Mouse (Mus musculus): Measurements from ENCODE around the gene Adamtsl4. TPM values are rescaled to one million over a fixed set of nuclear protein-coding genes. Genes with fewer than 3 reads are reported as not detected.

Gene Adamtsl4
- polyA plus RNA-seq, 1 experiment from 2014 or later: 0.64 TPM

DNA sequence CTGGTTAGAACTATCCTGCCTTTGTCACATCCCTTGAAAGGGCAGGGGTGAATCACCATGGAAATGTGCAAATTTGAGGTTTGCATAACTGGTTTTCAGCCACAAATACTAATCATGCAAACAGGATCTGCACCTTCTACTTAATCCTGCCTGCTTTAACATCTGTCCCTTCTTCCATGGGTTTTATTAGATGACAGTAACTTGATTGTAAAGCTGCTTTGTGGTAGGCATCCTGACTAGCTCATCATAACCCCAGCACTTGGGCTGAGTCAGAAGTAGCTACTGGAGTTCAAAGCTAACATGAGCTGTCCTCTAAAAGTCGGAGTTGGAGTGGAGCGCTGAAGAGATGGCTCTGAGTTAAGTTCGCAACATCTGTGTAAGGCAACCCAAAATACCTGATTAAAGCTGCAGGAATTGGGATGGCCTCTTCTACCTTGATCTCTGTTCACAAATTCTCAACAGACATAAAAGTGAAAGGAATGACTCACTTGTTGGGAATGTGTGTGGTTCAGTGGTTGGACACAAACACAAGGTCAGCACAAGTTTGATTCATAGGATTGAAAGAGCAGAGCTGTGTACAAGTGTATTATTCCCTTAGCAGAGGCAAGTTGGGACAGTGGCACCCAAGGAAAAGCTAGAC lies 23.6 kb downstream of the Adamtsl4 start:
- Histone ChIP-seq H3K4me2 (ENCODE audit: low read depth, low read length, severe bottlenecking) (no peak overlapping the region), H3K9ac (ENCODE audit: low read length) (no peak overlapping the region), H3K27ac (ENCODE audit: low read depth, low read length) (no peak overlapping the region), H3K9me3 (ENCODE audit: control insufficient read depth, low read length) (no peaks in the 10 kb centered on the region), H3K27me3 (ENCODE audit: control insufficient read depth, insufficient read depth, low read length) (no peaks in the 10 kb centered on the region), H3K36me3 (ENCODE audit: control insufficient read depth, insufficient read depth, low read length) (peaks cover 15% of the 10 kb centered on the region), H3K4me3 (ENCODE audit: low read depth, low read length) (no peak overlapping the region), H3K4me1 (replicated peaks; ENCODE audit: control insufficient read depth, insufficient read depth, low read length) (peaks cover 11% of the 10 kb centered on the region)
- whole genome bisulfite sequencing: 95% methylated on average over 3 of the region's 3 CpGs
- ATAC-seq (replicated peaks; ENCODE audit: low FRiP score) (no peak), DNase-seq (ENCODE audit: low spot score) (no peak)

DNA sequence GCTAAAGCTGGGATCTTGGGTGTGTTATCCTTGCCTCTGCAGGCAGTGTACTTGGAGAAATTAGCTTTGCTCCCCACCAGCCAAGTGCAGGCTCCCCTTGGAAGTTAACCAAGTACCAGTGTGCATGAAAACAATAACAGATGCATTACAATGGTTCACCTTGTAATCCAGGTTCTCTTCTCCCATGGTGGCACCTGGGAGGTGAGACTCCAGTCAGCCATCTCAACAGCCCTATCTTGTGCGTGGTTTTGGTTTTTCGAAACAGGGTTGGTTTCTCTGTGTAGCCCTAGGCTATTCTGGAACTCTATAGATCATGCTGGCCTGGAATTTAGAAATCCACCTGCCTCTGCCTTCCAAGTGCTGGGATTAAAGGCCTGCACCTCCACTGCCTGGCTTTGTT lies 24.2 kb downstream of the Adamtsl4 start:
- Histone ChIP-seq H3K4me1 (replicated peaks; ENCODE audit: control insufficient read depth, insufficient read depth, low read length) (peaks cover 11% of the 10 kb centered on the region), H3K36me3 (ENCODE audit: control insufficient read depth, insufficient read depth, low read length) (peaks cover 15% of the 10 kb centered on the region), H3K4me3 (ENCODE audit: low read depth, low read length) (no peak overlapping the region), H3K27ac (ENCODE audit: low read depth, low read length) (no peak overlapping the region), H3K27me3 (ENCODE audit: control insufficient read depth, insufficient read depth, low read length) (no peaks in the 10 kb centered on the region), H3K4me2 (ENCODE audit: low read depth, low read length, severe bottlenecking) (0 out of 2 replicates have a peak overlapping the region, but pooled peaks have one; percentile 11), H3K9ac (ENCODE audit: low read length) (no peak overlapping the region), H3K9me3 (ENCODE audit: control insufficient read depth, low read length) (no peaks in the 10 kb centered on the region)
- DNase-seq (ENCODE audit: low spot score) (no peak), ATAC-seq (replicated peaks; ENCODE audit: low FRiP score) (no peak)
- 84% methylated on average over 2 of the region's 2 CpGs for WGBS

DNA sequence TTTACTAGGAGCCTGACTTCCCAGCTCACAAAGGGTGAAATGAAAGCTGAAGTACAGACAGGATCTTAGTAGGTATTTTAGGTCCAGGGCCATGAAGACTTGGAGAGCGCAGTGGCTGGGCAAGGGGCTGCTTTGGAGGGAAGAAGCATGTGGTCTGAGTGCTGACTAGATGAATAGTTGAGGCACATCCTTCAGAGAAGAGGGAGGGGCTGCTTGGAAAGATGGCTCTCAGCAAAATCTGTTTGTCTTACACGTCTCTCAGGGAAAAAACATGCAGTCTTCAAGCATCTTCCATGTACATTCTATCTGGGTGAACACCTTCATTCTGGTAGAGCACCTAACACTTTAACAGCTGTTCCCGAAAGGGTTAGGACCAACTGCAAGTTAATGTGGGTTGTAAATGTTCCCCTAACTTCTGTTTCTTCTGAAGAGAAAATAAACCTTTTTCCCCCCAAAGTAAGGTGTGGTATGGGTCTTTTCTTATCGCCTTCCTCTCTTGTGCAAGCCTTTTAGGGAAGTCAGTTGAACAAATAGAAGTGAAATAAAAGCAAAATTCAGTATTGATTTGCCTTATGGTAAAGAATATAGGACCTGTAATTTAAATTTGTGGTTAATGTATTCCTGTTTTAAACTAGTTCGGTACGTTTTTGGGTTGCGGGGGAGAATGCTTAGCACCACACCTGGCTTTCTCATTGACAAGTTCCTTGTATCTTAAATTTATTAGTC lies 24.8 kb downstream of the Adamtsl4 start:
- H3K27ac ChIP-seq (ENCODE audit: low read depth, low read length): no peak overlapping the region
- no peaks in the 10 kb centered on the region for H3K9me3 ChIP-seq (ENCODE audit: control insufficient read depth, low read length)
- 89% methylated on average over 7 of the region's 7 CpGs for WGBS
- H3K4me3 ChIP-seq (ENCODE audit: low read depth, low read length): no peak overlapping the region
- H3K4me2 ChIP-seq (ENCODE audit: low read depth, low read length, severe bottlenecking): no peak overlapping the region
- ATAC-seq (replicated peaks; ENCODE audit: low FRiP score) (no peak), DNase-seq (ENCODE audit: low spot score) (no peak)
- peaks cover 15% of the 10 kb centered on the region for H3K36me3 ChIP-seq (ENCODE audit: control insufficient read depth, insufficient read depth, low read length)
- H3K4me1 ChIP-seq (replicated peaks; ENCODE audit: control insufficient read depth, insufficient read depth, low read length): peaks cover 11% of the 10 kb centered on the region
- no peaks in the 10 kb centered on the region for H3K27me3 ChIP-seq (ENCODE audit: control insufficient read depth, insufficient read depth, low read length)
- H3K9ac ChIP-seq (ENCODE audit: low read length): no peak overlapping the region

DNA sequence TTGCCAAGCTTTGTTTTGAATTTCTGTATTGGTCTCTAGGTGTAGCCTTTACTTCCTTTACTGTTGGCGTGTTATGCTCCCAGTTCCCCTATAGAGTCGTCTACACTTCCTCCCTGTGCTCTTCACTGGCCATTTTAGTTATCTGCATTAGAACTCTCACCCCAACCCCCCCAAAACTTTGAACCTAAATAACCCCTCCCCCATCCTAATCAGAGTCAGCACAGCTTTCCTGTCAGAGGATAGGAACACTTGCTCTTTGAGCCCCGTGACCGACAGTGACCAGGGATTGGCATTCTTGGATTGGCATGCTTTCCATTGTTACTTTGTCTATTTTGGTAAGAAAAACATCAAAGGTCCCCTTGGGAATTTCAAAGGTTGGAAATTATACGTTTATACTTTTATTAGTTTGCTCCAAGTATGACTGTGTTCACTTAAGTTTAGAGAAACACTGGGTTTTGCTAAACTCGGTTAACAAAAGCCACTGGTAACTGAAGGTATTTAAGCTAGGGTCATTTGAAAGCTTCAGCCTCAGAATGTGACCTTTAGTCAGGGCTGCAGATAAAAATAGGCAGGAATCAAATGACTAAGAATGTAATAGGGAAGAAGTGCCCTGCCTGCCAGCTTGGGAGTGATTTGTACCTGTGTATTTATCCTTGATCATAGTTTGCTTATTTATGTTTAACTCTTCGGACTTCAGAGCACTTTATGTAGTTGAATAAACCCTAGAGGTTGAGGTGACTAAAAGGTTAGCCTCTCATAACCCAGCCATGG lies 25.6 kb downstream of the Adamtsl4 start:
- no peak overlapping the region for H3K4me2 ChIP-seq (ENCODE audit: low read depth, low read length, severe bottlenecking)

DNA sequence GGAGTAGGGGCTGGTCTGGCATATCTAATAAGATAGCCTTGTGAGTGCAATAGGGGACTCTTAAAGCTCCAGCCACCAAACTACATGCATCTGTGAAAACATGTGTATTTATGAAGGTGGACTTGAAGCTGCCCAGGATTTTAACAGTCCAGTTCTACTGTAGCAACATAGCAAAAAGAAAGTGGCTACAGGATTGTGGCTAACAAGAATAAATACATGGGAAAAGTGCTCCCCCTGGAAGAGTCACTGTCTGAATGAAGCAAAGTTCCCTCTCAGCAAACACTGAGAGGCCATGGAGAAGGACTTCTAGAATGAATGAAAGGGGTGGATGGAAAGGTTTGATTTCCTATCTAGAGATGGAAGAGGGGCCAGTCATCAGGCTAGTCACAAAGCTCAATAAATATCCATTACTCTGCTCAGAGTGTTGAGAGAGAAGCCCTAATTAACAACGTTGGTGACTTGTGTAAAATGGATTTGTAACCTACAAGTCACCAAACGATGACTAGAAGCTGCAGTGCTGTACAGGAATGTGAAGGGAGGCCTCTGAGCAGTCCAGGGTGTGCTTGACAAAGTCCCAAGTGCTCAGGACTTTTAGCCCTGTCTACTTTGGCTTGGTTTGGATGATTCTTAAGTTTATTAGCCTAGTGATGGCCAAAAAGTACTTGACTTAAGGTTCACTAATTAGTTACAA lies 26.8 kb downstream of the Adamtsl4 start:
- DNase-seq (ENCODE audit: low spot score): no peak
- Histone ChIP-seq H3K9me3 (ENCODE audit: control insufficient read depth, low read length) (no peaks in the 10 kb centered on the region), H3K4me1 (replicated peaks; ENCODE audit: control insufficient read depth, insufficient read depth, low read length) (peaks cover 11% of the 10 kb centered on the region), H3K4me2 (ENCODE audit: low read depth, low read length, severe bottlenecking) (peak overlapping the region; percentile 64), H3K9ac (ENCODE audit: low read length) (peak overlapping the region; percentile 99), H3K4me3 (ENCODE audit: low read depth, low read length) (peak overlapping the region; percentile 99), H3K27me3 (ENCODE audit: control insufficient read depth, insufficient read depth, low read length) (no peaks in the 10 kb centered on the region), H3K27ac (ENCODE audit: low read depth, low read length) (no peak overlapping the region), H3K36me3 (ENCODE audit: control insufficient read depth, insufficient read depth, low read length) (peaks cover 15% of the 10 kb centered on the region)
- no peak for ATAC-seq (replicated peaks; ENCODE audit: low FRiP score)
- 66% methylated on average over 2 of the region's 2 CpGs for WGBS

More for the DNA sequence above, 25.6 kb downstream of the Adamtsl4 start:
- Histone ChIP-seq H3K4me3 (ENCODE audit: low read depth, low read length) (no peak overlapping the region), H3K27ac (ENCODE audit: low read depth, low read length) (no peak overlapping the region), H3K4me1 (replicated peaks; ENCODE audit: control insufficient read depth, insufficient read depth, low read length) (peaks cover 11% of the 10 kb centered on the region), H3K36me3 (ENCODE audit: control insufficient read depth, insufficient read depth, low read length) (peaks cover 15% of the 10 kb centered on the region), H3K9ac (ENCODE audit: low read length) (no peak overlapping the region), H3K9me3 (ENCODE audit: control insufficient read depth, low read length) (no peaks in the 10 kb centered on the region), H3K27me3 (ENCODE audit: control insufficient read depth, insufficient read depth, low read length) (no peaks in the 10 kb centered on the region)
- 74% methylated on average over 7 of the region's 7 CpGs for WGBS
- DNase-seq (ENCODE audit: low spot score) (no peak), ATAC-seq (replicated peaks; ENCODE audit: low FRiP score) (no peak)

DNA sequence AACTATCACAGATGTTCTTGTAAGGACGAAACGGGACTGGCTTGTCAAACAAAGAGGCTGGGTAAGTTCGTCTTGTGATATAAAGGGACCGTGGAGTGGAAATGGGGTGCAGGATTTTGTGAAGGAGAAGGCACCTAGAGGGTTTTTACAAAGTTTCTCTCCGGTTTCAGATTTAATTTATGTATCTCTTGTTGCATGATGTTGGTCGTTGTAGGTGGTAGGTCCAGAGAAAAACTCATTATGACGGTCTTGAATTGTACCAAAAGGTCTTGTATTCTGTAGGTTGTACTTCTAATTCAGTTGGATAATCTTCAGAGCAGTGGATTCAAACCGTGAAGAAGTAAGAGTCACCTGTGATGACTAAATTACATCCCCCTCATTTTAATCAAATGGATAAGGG lies 27.8 kb downstream of the Adamtsl4 start:
- no peak for ATAC-seq (replicated peaks; ENCODE audit: low FRiP score)
- Histone ChIP-seq H3K36me3 (ENCODE audit: control insufficient read depth, insufficient read depth, low read length) (peaks cover 15% of the 10 kb centered on the region), H3K4me1 (replicated peaks; ENCODE audit: control insufficient read depth, insufficient read depth, low read length) (peaks cover 11% of the 10 kb centered on the region)

DNA sequence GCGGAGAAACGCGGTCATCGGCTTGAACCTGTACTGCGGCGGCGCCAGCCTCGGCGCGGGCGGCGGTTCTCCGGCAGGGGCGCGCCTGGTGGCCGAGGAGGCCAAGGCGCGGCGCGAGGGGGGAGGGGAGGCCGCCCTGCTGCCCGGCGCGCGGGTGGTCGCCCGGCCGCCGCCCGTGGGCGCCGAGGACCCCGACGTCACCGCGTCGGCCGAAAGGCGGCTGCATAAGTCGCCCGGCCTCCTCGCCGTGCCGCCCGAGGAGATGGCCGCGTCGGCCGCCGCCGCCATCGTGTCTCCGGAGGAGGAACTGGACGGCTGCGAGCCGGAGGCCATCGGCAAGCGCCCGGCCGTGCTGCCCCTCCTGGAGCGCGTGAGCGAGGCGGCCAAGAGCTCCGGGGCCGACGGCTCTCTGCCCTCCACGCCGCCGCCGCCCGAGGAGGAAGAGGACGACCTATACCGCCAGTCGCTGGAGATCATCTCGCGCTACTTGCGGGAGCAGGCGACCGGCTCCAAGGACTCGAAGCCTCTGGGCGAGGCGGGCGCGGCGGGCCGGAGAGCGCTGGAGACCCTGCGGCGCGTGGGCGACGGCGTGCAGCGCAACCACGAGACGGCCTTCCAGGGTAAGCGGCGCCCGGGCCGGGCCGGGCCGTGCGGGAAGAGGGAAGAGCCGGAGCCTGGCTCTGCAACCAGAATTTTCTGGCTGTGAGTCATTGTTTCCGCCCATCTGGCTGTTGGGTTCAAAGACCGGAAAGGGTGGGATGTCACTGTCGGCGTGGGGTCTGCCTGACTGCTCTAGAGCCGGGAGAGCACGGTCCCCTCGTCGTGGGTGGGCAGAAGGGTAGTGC lies 28.6 kb downstream of the Adamtsl4 start:
- Histone ChIP-seq H3K4me3 (ENCODE audit: low read depth, low read length) (peak overlapping the region; percentile 99), H3K4me2 (ENCODE audit: low read depth, low read length, severe bottlenecking) (peak overlapping the region; percentile 64), H3K27me3 (ENCODE audit: control insufficient read depth, insufficient read depth, low read length) (no peaks in the 10 kb centered on the region), H3K36me3 (ENCODE audit: control insufficient read depth, insufficient read depth, low read length) (peaks cover 13% of the 10 kb centered on the region), H3K9ac (ENCODE audit: low read length) (peak overlapping the region; percentile 99), H3K4me1 (replicated peaks; ENCODE audit: control insufficient read depth, insufficient read depth, low read length) (peaks cover 11% of the 10 kb centered on the region), H3K27ac (ENCODE audit: low read depth, low read length) (peak overlapping the region; percentile 97), H3K9me3 (ENCODE audit: control insufficient read depth, low read length) (no peaks in the 10 kb centered on the region)
- under 1% methylated on average over 84 of the region's 113 CpGs for WGBS
- peak; percentile 88 for DNase-seq (ENCODE audit: low spot score)
- ATAC-seq (replicated peaks; ENCODE audit: low FRiP score): peak; percentile 74

More for the DNA sequence above, 27.8 kb downstream of the Adamtsl4 start:
- H3K9ac ChIP-seq (ENCODE audit: low read length): peak overlapping the region; percentile 99
- H3K4me3 ChIP-seq (ENCODE audit: low read depth, low read length): peak overlapping the region; percentile 99
- no peaks in the 10 kb centered on the region for H3K9me3 ChIP-seq (ENCODE audit: control insufficient read depth, low read length)
- no peak for DNase-seq (ENCODE audit: low spot score)
- peak overlapping the region; percentile 97 for H3K27ac ChIP-seq (ENCODE audit: low read depth, low read length)
- H3K4me2 ChIP-seq (ENCODE audit: low read depth, low read length, severe bottlenecking): peak overlapping the region; percentile 64
- WGBS: 6% methylated on average over 8 of the region's 8 CpGs
- H3K27me3 ChIP-seq (ENCODE audit: control insufficient read depth, insufficient read depth, low read length): no peaks in the 10 kb centered on the region
